Comparison of ENCODE assay signal across 14 mouse cellular contexts in the genomic region with DNA sequence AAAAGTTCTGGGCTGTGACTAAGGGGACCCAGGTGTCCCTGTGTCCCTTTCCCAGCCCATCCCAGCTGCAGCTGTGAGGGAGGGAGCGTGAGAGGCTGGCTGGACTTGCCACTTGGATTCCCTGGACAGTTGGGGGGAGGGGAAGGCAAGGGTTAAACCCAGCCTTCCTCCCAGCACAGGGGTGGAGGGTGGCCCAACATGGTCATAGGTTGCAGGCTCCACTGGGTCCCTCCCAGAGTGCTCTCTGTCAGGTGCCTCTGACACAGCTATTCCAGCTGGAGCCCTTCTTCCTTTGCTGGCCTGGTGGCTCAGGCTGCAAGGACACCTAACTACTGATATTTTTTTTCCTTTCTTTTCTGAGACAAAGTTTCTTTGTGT. TPM values are rescaled to one million over a fixed set of nuclear protein-coding genes. Genes with fewer than 3 reads are reported as not detected.
DNase-seq lines count a peak whose midpoint lies in the region; ATAC-seq and TF ChIP-seq lines count a peak whose summit lies in the region.
"Had no signal": no experiment of that assay in that cellular context is flagged by ENCODE, and none has a peak within 500 bp of the region (broad histone marks: within the 10 kb centered on the region; RNA-seq: fewer than 3 reads in every experiment).

No protein-coding gene starts in this region.

- TF ChIP-seq CTCF in liver, embryonic 14.5 days (IDR thresholded peaks at IDR 0.05; ENCODE audit: low read depth) = no peak

- peaks cover 69% of the 10 kb centered on the region for H3K4me1 ChIP-seq in heart, embryonic 13.5 days
- peaks cover 40% of the 10 kb centered on the region for H3K4me1 ChIP-seq in heart, embryonic 15.5 days (replicated peaks)
- H3K4me1 ChIP-seq in liver, embryonic 14.5 days (replicated peaks; ENCODE audit: control insufficient read depth in 2 of 2, insufficient read depth in 2 of 2, low read length in 1 of 2) = peaks cover 86 to 93% of the 10 kb centered on the region in 2 experiments
- H3K4me1 ChIP-seq: midbrain, embryonic 13.5 days; neural tube, embryonic 15.5 days had no signal

- H3K36me3 ChIP-seq in heart, embryonic 13.5 days = no peaks in the 10 kb centered on the region
- no peaks in the 10 kb centered on the region for H3K36me3 ChIP-seq in heart, embryonic 15.5 days
- peaks cover 14% of the 10 kb centered on the region for H3K36me3 ChIP-seq in liver, embryonic 14.5 days (replicated peaks; ENCODE audit: control insufficient read depth, insufficient read depth, low read depth)
- H3K36me3 ChIP-seq: G1E; midbrain, embryonic 13.5 days; neural tube, embryonic 15.5 days had no signal

- H3K27me3 ChIP-seq in heart, embryonic 13.5 days (replicated peaks) = peaks cover 16% of the 10 kb centered on the region
- peaks cover 10% of the 10 kb centered on the region for H3K27me3 ChIP-seq in heart, embryonic 15.5 days
- H3K27me3 ChIP-seq in liver, embryonic 14.5 days (ENCODE audit: control insufficient read depth, insufficient read depth, low read length) = no peaks in the 10 kb centered on the region; the same call in 1 of the 2 replicates

- H3K4me3 ChIP-seq in heart, embryonic 13.5 days = no peak overlapping the region
- H3K4me3 ChIP-seq in heart, embryonic 15.5 days = no peak overlapping the region
- H3K4me3 ChIP-seq in liver, embryonic 14.5 days (ENCODE audit: insufficient read depth in 1 of 2, low read depth in 2 of 2, low read length in 2 of 2) = peak overlapping the region; percentile 12 to 63; a peak in 3 of 4 replicates
- H3K4me3 ChIP-seq: midbrain, embryonic 13.5 days; neural tube, embryonic 15.5 days had no signal

- DNase-seq in heart, adult 18-20 months = no peak
- peak; percentile 94 for DNase-seq in kidney, adult 9 months
- peak; percentile 58 to 75 (median 67) for DNase-seq in liver, embryonic 14.5 days (ENCODE audit: low read depth in 3 of 3, low spot score in 3 of 3)
- no peak for DNase-seq in layer of hippocampus, postnatal 10 days (ENCODE audit: low spot score in 2 of 2)
- DNase-seq in ovary, postnatal 36 days (ENCODE audit: low spot score) = no peak
- DNase-seq in Muller cell, postnatal 12 days (ENCODE audit: inconsistent ontology term) = no peak
- DNase-seq: adrenal gland, postnatal 25 days; cerebellum, postnatal 25 days had no signal

- H3K9ac ChIP-seq in heart, embryonic 13.5 days = peak overlapping the region; percentile 65
- no peak overlapping the region for H3K9ac ChIP-seq in heart, embryonic 15.5 days
- H3K9ac ChIP-seq in liver, embryonic 14.5 days (replicated peaks) = peak overlapping the region; percentile 60
- H3K9ac ChIP-seq: midbrain, embryonic 13.5 days; neural tube, embryonic 15.5 days had no signal

- WGBS in heart, embryonic 13.5 days = 57% methylated on average over 1 of the region's 1 CpGs
- WGBS in heart, embryonic 15.5 days = 73% methylated on average over 1 of the region's 1 CpGs
- 33% methylated on average over 1 of the region's 1 CpGs for WGBS in liver, embryonic 14.5 days (ENCODE audit: insufficient replicate concordance)

- peak overlapping the region; percentile 93 for H3K4me2 ChIP-seq in heart, embryonic 13.5 days
- H3K4me2 ChIP-seq in heart, embryonic 15.5 days = peak overlapping the region; percentile 41; the same call in 1 of the 2 replicates
- peak overlapping the region; percentile 79 for H3K4me2 ChIP-seq in liver, embryonic 14.5 days (ENCODE audit: low read depth)
- H3K4me2 ChIP-seq: midbrain, embryonic 13.5 days; neural tube, embryonic 15.5 days had no signal

- H3K27ac ChIP-seq in heart, embryonic 13.5 days (replicated peaks) = peak overlapping the region; percentile 76
- no peak overlapping the region for H3K27ac ChIP-seq in heart, embryonic 15.5 days
- peak overlapping the region; percentile 86 for H3K27ac ChIP-seq in liver, embryonic 14.5 days
- H3K27ac ChIP-seq: midbrain, embryonic 13.5 days; neural tube, embryonic 15.5 days had no signal

- no peaks in the 10 kb centered on the region for H3K9me3 ChIP-seq in heart, embryonic 13.5 days
- H3K9me3 ChIP-seq in heart, embryonic 15.5 days (replicated peaks) = no peaks in the 10 kb centered on the region
- H3K9me3 ChIP-seq in liver, embryonic 14.5 days (ENCODE audit: control insufficient read depth, low read length) = no peaks in the 10 kb centered on the region
- H3K9me3 ChIP-seq: G1E; midbrain, embryonic 13.5 days; neural tube, embryonic 15.5 days had no signal

- TF ChIP-seq EP300 in liver, embryonic 14.5 days (IDR thresholded peaks at IDR 0.05; ENCODE audit: low read depth) = no peak

- peak; percentile 71; the same call in 1 of the 2 replicates for ATAC-seq in heart, embryonic 13.5 days (ENCODE audit: extremely low read depth, insufficient number of reproducible peaks, low FRiP score, low TSS enrichment)
- ATAC-seq in heart, embryonic 15.5 days (replicated peaks; ENCODE audit: insufficient number of reproducible peaks, insufficient read depth, low FRiP score, low read depth) = 0 out of 2 replicates have a peak, but pooled peaks have one; percentile 24
- peak; percentile 77 for ATAC-seq in liver, embryonic 14.5 days (ENCODE audit: insufficient read depth)
- ATAC-seq: midbrain, embryonic 13.5 days had no signal

RNA-seq across cellular contexts. Expression of a gene that starts 8.5 kb away (rescaled TPM):
- polyA plus RNA-seq in heart, embryonic 13.5 days (2015; fragmentation: Nextera tagmentation; extraction: Ambion mirVana) = 1.6 and 1.8 TPM in 2 replicates
- total RNA-seq in heart, adult 18-20 months (2021) = under 1 TPM; 0.72 to 0.77 TPM
- 1.1 and 1.3 TPM in 2 replicates for polyA plus RNA-seq in heart, embryonic 15.5 days (2015; fragmentation: Nextera tagmentation; extraction: Ambion mirVana)
- 12.4 and 13.2 TPM in 2 replicates for polyA plus RNA-seq in liver, embryonic 14.5 days (2012; rRNA removed)
- polyA plus RNA-seq in liver, embryonic 14.5 days (2014; fragmentation: Nextera tagmentation; extraction: Ambion mirVana) = 20.0 and 24.4 TPM in 2 replicates
- total RNA-seq in layer of hippocampus, postnatal 10 days (2021) = under 1 TPM; 0.23 to 0.29 TPM
- polyA plus RNA-seq: G1E had no signal

RNA-seq across cellular contexts. Expression of a gene that starts 33.0 kb away (rescaled TPM):
- not detected in 2 replicates for polyA plus RNA-seq in heart, embryonic 13.5 days (2015; fragmentation: Nextera tagmentation; extraction: Ambion mirVana)
- not detected for total RNA-seq in heart, adult 18-20 months (2021)
- 0.08 TPM in 1 of 2 replicates, not detected in the other for polyA plus RNA-seq in heart, embryonic 15.5 days (2015; fragmentation: Nextera tagmentation; extraction: Ambion mirVana)
- not detected in 2 replicates for polyA plus RNA-seq in liver, embryonic 14.5 days (2012; rRNA removed)
- not detected in 2 replicates for polyA plus RNA-seq in liver, embryonic 14.5 days (2014; fragmentation: Nextera tagmentation; extraction: Ambion mirVana)
- not detected for total RNA-seq in layer of hippocampus, postnatal 10 days (2021)
- total RNA-seq: adrenal gland, postnatal 25 days had no signal
- polyA plus RNA-seq: G1E; limb, embryonic 11.5 days; midbrain, embryonic 13.5 days; neural tube, embryonic 15.5 days had no signal

RNA-seq across cellular contexts. Expression of a gene that starts 35.5 kb away (rescaled TPM):
- 13.5 and 15.9 TPM in 2 replicates for polyA plus RNA-seq in heart, embryonic 13.5 days (2015; fragmentation: Nextera tagmentation; extraction: Ambion mirVana)
- 1 to 10 TPM in 1 of 2 experiments, under 1 TPM in 1; 0.57 to 2.0 TPM for total RNA-seq in heart, adult 18-20 months (2021)
- 11.6 and 16.7 TPM in 2 replicates for polyA plus RNA-seq in heart, embryonic 15.5 days (2015; fragmentation: Nextera tagmentation; extraction: Ambion mirVana)
- polyA plus RNA-seq in liver, embryonic 14.5 days (2012; rRNA removed) = 1.1 and 1.8 TPM in 2 replicates
- 1.5 and 1.7 TPM in 2 replicates for polyA plus RNA-seq in liver, embryonic 14.5 days (2014; fragmentation: Nextera tagmentation; extraction: Ambion mirVana)
- total RNA-seq in layer of hippocampus, postnatal 10 days (2021) = 1 to 10 TPM; 3.1 to 3.7 TPM
- polyA plus RNA-seq: G1E had no signal

RNA-seq across cellular contexts. Expression of a gene that starts 53.5 kb away (rescaled TPM):
- polyA plus RNA-seq in heart, embryonic 13.5 days (2015; fragmentation: Nextera tagmentation; extraction: Ambion mirVana) = 0.41 and 0.45 TPM in 2 replicates
- total RNA-seq in heart, adult 18-20 months (2021) = not detected
- 0.34 and 0.35 TPM in 2 replicates for polyA plus RNA-seq in heart, embryonic 15.5 days (2015; fragmentation: Nextera tagmentation; extraction: Ambion mirVana)
- 0.26 and 0.45 TPM in 2 replicates for polyA plus RNA-seq in liver, embryonic 14.5 days (2012; rRNA removed)
- polyA plus RNA-seq in liver, embryonic 14.5 days (2014; fragmentation: Nextera tagmentation; extraction: Ambion mirVana) = 0.32 and 0.33 TPM in 2 replicates
- not detected for total RNA-seq in layer of hippocampus, postnatal 10 days (2021)
- total RNA-seq: G1E had no signal
- polyA plus RNA-seq: G1E; limb, embryonic 11.5 days had no signal

Comparison
In these comparisons a context has a peak if more than half of its experiments do, and no peak if none do; other contexts are left out.
1. ATAC-seq: peak in every context shown above with its lines; median percentile 77 in liver, embryonic 14.5 days; 71 in heart, embryonic 13.5 days; 24 in heart, embryonic 15.5 days.
2. H3K4me2 ChIP-seq: peak in every context shown above with its lines; median percentile 93 in heart, embryonic 13.5 days; 79 in liver, embryonic 14.5 days; 41 in heart, embryonic 15.5 days.
3. H3K4me3 ChIP-seq: peak in liver, embryonic 14.5 days (2 of 2); none in heart, embryonic 13.5 days (single experiment) and heart, embryonic 15.5 days (single experiment).
4. DNase-seq: peak in kidney, adult 9 months (single experiment) and liver, embryonic 14.5 days (3 of 3); none in heart, adult 18-20 months (0 of 2), layer of hippocampus, postnatal 10 days (0 of 2), ovary, postnatal 36 days (single experiment) and Muller cell, postnatal 12 days (single experiment).